Mouse (Mus musculus) neural tube, embryonic 15.5 days (tissue): ENCODE data around the gene Tmem189. TPM values are rescaled to one million over a fixed set of nuclear protein-coding genes. Genes with fewer than 3 reads are reported as not detected.
"Not testable (repeated sequence)": the region's sequence is repeated elsewhere in the genome, so short reads cannot be mapped to it uniquely, and the experiment has no call there.

ENCODE experiments used
- ATAC-seq: fragments of 200-750 bp; cut with Nextera tagmentation; 2 replicates; pipeline ENCODE4 v1.8.0; 2017; ENCODE audit warnings: mild to moderate bottlenecking, moderate TSS enrichment, moderate library complexity; ENCODE audit not compliant: low FRiP score
- H3K27ac ChIP-seq: fragments of 300-500 bp; sonication (generic); replicated peaks from 2 replicates; pipeline ENCODE4 v1.5.1; 2015; ENCODE audit warnings: mild to moderate bottlenecking, inconsistent platforms
- H3K27me3 ChIP-seq: fragments of 300-500 bp; sonication (generic); replicated peaks from 2 replicates; pipeline ENCODE4 v1.6.1; 2015; ENCODE audit warnings: inconsistent platforms
- H3K36me3 ChIP-seq: fragments of 300-500 bp; sonication (generic); 2 replicates; pipeline ENCODE4 v1.6.1; 2015; ENCODE audit warnings: inconsistent platforms
- H3K4me1 ChIP-seq: fragments of 300-500 bp; sonication (generic); 2 replicates; pipeline ENCODE4 v1.6.1; 2015; ENCODE audit warnings: inconsistent platforms
- H3K4me2 ChIP-seq: fragments of 300-500 bp; sonication (generic); 2 replicates; pipeline ENCODE4 v1.6.1; 2015; ENCODE audit warnings: inconsistent platforms, mild to moderate bottlenecking, moderate library complexity
- H3K4me3 ChIP-seq: fragments of 300-500 bp; sonication (generic); replicated peaks from 2 replicates; pipeline ENCODE4 v1.5.1; 2015; ENCODE audit warnings: mild to moderate bottlenecking, inconsistent platforms
- H3K9ac ChIP-seq: fragments of 300-500 bp; sonication (generic); replicated peaks from 2 replicates; pipeline ENCODE4 v1.6.1; 2015; ENCODE audit warnings: mild to moderate bottlenecking, inconsistent platforms
- H3K9me3 ChIP-seq: fragments of 300-500 bp; sonication (generic); replicated peaks from 2 replicates; pipeline ENCODE4 v1.6.1; 2016; ENCODE audit warnings: inconsistent platforms
- WGBS: fragments of 180-500 bp; shearing (Covaris S2); methylation state at CpG from one replicate; pipeline ENCODE4 v1.1.7; 2015; ENCODE audit warnings: mixed read lengths; 5-methylcytosine and 5-hydroxymethylcytosine counted together
- polyA plus RNA-seq: library from polyadenylated mRNA; unstranded; fragments of >200 nt; fragmentation: Nextera tagmentation; extraction: Ambion mirVana; gene quantifications from 2 replicates; pipeline ENCODE4 v1.2.1, GENCODE M21; 2015

The Tmem189 gene
- polyA plus RNA-seq, 1 experiment from 2014 or later, result 41.4 TPM

DNA sequence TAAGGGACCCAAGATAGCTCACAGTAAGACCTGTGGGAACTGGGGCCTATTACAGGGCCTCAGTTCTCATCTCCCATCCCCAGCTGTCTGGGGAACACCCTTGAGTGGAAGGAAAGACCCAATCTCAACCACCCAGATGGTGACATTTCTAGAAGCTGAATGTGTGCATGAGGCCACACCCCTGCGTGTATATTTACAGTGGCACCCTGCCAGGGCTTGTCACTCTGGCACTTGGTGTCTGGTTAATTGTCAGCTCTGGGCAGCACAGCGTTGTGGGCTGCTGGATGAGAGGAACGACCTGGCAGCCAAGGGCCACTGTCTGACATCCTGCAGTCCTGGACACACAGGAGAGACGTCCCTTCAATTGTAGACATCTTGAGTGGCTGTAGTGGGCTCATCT, 60.8 kb downstream of the Tmem189 start:
- Histone ChIP-seq H3K36me3 (peaks cover 5% of the 10 kb centered on the region; the same call in 1 of the 2 replicates), H3K4me1 (peaks cover 69% of the 10 kb centered on the region), H3K9me3 (no peaks in the 10 kb centered on the region), H3K9ac (no peak overlapping the region), H3K4me2 (no peak overlapping the region), H3K4me3 (no peak overlapping the region), H3K27ac (no peak overlapping the region), H3K27me3 (no peaks in the 10 kb centered on the region)
- WGBS, result 55% methylated on average over 4 of the region's 4 CpGs
- no peak for ATAC-seq

DNA sequence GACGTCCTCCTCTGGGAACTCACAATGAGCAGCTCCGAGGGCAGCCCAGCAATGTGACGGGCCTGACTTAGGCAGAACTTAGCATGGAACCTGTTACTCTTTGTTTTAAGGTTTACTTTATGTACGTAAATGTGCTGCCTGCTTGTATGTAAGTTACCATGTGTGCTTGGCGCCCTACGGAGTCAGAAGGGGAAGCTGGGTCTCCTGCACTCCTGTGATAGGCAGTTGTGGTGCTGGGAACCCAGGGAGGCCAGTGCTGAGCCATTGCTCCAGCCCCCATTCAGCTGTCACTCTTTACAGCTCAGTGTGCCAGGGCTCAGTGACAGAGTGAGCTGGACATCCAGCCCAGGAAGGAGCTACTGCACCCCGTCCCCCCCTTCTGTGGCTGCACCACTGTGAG, 62.6 kb downstream of the Tmem189 start:
- H3K27me3 ChIP-seq, result no peaks in the 10 kb centered on the region
- H3K9me3 ChIP-seq, result no peaks in the 10 kb centered on the region
- 89% methylated on average over 7 of the region's 7 CpGs for WGBS
- H3K4me1 ChIP-seq, result peaks cover 51% of the 10 kb centered on the region
- no peak for ATAC-seq
- H3K36me3 ChIP-seq, result peaks cover 5% of the 10 kb centered on the region; the same call in 1 of the 2 replicates
- no peak overlapping the region for H3K4me2 ChIP-seq
- no peak overlapping the region for H3K4me3 ChIP-seq
- H3K27ac ChIP-seq, result no peak overlapping the region
- no peak overlapping the region for H3K9ac ChIP-seq

DNA sequence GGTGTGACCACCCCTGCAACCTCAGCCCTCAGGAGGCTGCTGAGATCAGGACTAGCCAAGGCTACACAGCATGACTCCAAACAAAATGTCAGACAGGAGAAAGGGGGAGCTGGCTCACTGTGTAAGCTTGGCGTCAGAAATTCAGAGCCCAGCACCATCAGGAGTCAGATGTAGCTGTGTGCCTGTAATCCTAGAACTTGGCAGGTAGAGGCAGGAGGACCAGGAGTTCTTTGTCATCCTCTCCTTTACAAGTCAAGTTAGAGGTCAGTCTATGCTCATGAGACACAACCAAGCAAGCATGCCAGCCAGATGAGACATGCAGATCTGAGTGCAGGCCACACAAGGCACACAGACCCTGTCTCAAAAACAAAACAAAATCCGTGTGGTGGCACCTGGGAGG, 64.0 kb downstream of the Tmem189 start:
- Histone ChIP-seq H3K27me3 (no peaks in the 10 kb centered on the region), H3K36me3 (peaks cover 5% of the 10 kb centered on the region; the same call in 1 of the 2 replicates), H3K4me2 (no peak overlapping the region), H3K27ac (no peak overlapping the region), H3K9me3 (no peaks in the 10 kb centered on the region), H3K9ac (no peak overlapping the region), H3K4me3 (no peak overlapping the region), H3K4me1 (peaks cover 50% of the 10 kb centered on the region)
- no peak for ATAC-seq
- WGBS, result 44% methylated on average over 2 of the region's 2 CpGs

DNA sequence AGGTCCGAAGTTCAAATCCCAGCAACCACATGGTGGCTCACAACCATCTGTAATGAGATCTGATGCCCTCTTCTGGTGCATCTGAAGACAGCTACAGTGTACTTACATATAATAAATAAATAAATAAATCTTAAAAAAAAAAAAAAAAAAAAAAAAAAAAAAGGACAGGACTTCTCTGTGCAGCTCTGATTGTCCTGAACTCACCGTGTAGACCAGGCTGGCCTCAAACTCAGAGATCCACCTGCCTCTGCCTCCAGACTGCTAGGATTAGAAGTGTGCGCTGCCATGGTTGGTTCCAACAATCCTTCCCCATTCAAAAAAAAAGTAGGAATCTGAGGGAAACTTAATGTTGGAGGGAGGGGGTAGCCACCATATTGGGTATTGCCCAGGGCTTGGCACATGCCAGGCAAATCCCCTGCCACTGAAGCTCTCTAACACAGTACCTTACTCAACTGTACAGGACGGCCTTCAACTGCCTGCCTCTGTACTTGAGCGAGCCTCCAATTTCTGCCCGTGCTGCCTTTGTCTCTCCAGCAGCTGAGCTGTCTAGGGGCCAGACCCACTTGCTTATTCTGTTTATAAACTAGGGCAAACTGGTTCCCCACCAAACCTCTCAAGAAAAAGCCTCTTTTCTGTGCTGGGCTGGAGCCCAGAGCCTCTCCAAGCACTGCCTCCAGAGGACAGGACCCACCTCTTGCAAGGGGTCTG, 65.1 kb downstream of the Tmem189 start:
- Histone ChIP-seq H3K27me3 (no peaks in the 10 kb centered on the region), H3K4me1 (peaks cover 39% of the 10 kb centered on the region), H3K9me3 (no peaks in the 10 kb centered on the region), H3K4me2 (no peak overlapping the region), H3K36me3 (peaks cover 5% of the 10 kb centered on the region; the same call in 1 of the 2 replicates), H3K9ac (no peak overlapping the region), H3K27ac (no peak overlapping the region), H3K4me3 (no peak overlapping the region)
- no peak for ATAC-seq
- WGBS, result 89% methylated on average over 5 of the region's 6 CpGs

DNA sequence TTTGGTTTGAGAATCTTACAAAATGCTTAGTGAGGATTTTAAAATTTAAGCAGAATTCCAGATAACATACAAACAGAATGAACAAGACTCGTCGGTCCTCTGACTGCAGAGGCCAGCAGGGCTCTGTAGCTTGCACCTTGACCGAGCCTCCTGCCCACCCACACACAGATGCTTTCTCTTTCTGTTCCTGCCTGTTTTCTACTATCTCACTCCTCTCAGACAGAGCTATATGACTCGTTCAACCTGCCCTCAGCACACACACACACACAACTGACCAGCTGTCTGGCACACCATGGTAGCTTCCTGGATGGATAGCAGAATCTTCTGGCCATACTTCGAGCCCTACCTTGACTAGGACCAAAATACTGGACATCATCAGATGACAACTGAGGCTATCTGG, 66.7 kb downstream of the Tmem189 start:
- Histone ChIP-seq H3K27me3 (no peaks in the 10 kb centered on the region), H3K4me1 (peaks cover 33% of the 10 kb centered on the region), H3K9me3 (no peaks in the 10 kb centered on the region), H3K27ac (no peak overlapping the region), H3K36me3 (peaks cover 2% of the 10 kb centered on the region; the same call in 1 of the 2 replicates), H3K4me3 (no peak overlapping the region), H3K9ac (no peak overlapping the region), H3K4me2 (no peak overlapping the region)
- ATAC-seq, result no peak
- 83% methylated on average over 5 of the region's 5 CpGs for WGBS

DNA sequence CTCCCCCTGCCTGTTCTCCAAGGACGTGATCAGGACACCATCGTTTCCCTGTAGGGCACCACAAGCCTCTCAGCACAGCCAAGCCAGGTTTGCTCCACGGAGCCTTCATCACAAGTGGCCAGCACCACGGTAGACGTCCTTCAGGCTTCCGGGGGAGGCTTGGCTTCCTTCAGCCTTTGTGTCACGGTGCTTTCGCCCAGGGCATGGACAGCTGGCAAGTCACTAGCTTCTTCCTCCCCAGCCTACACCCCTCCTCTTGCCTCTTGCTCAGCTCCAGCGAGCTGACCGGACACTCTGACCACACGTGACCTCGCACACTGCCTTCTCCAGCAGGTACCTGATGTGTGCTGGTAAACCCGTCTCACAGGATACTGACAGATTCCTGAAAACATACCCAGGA, 67.3 kb downstream of the Tmem189 start:
- no peak for ATAC-seq
- no peaks in the 10 kb centered on the region for H3K27me3 ChIP-seq
- H3K27ac ChIP-seq, result no peak overlapping the region
- H3K9ac ChIP-seq, result no peak overlapping the region
- H3K9me3 ChIP-seq, result no peaks in the 10 kb centered on the region
- peaks cover 30% of the 10 kb centered on the region for H3K4me1 ChIP-seq
- H3K4me3 ChIP-seq, result no peak overlapping the region
- peaks cover 2% of the 10 kb centered on the region; the same call in 1 of the 2 replicates for H3K36me3 ChIP-seq
- no peak overlapping the region for H3K4me2 ChIP-seq
- WGBS, result 86% methylated on average over 13 of the region's 13 CpGs

DNA sequence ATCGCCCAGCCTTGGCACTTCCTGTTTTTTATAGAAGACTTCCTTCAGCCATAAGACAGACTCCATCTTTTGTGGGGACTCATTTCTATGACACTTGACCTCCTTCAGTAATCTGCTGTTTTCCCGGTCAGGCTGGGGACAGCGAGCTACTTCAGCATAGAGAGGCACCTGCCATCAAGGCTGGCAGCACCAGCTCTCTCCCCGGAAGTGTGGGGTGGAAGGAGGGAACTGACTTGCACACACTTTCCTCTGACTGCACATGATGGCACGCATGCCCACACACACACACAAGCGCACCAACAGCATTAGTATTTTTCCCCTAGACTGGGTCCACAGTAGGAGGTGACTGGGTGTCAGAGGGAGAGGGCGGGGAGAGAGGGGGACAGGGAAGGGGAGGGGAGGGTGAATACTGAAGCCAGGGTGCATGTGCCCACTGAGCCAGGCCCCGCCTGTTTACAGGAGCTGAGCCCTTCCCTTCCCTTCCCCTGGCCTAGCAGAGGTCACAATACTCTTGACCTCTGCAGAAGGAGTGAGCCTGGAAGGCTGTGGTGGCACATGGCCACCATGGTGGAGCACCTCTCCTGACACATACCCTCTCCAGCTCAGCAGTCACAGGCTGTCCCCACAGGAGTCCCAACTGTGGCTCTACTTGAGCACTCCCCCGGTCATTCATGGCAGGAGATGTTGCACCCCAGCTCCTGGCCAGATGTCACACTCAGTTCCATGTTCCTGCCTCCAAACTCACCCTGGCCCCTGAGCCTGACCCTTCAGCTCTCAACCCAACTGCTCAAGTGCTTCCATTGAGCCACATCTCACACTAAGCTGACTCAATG, 68.2 kb downstream of the Tmem189 start:
- WGBS, result 83% methylated on average over 9 of the region's 9 CpGs
- no peak overlapping the region for H3K27ac ChIP-seq
- no peak overlapping the region for H3K4me3 ChIP-seq

DNA sequence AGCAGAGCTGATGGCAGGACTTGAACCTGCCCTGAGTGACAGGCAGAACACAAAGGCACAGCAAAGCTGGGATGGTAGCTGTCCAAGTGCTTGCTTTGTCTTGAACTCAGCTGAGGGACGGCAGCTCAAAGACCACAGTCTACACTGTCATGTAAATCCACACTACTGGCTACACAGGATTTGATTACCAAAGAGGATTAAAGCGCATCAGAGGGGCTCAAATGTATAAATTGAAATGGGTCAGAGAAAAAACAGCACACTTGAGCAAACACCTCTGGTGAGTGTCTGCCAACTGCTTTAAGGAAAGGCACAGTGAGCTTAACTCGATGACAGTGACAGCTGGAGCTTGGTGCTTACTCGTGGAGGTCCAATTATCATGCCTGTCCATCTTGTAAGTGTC, 72.2 kb downstream of the Tmem189 start:
- no peak overlapping the region for H3K4me2 ChIP-seq
- H3K27me3 ChIP-seq, result no peaks in the 10 kb centered on the region
- H3K36me3 ChIP-seq, result peaks cover 47% of the 10 kb centered on the region
- peaks cover 14% of the 10 kb centered on the region for H3K4me1 ChIP-seq
- H3K9ac ChIP-seq, result no peak overlapping the region
- no peak overlapping the region for H3K4me3 ChIP-seq
- WGBS, result 70% methylated on average over 4 of the region's 4 CpGs
- H3K9me3 ChIP-seq, result no peaks in the 10 kb centered on the region
- H3K27ac ChIP-seq, result no peak overlapping the region
- no peak for ATAC-seq

More for the DNA sequence above, 68.2 kb downstream of the Tmem189 start:
- Histone ChIP-seq H3K36me3 (peaks cover 11% of the 10 kb centered on the region), H3K4me1 (peaks cover 27% of the 10 kb centered on the region), H3K9ac (no peak overlapping the region), H3K4me2 (no peak overlapping the region), H3K27me3 (no peaks in the 10 kb centered on the region), H3K9me3 (no peaks in the 10 kb centered on the region)
- ATAC-seq, result no peak

DNA sequence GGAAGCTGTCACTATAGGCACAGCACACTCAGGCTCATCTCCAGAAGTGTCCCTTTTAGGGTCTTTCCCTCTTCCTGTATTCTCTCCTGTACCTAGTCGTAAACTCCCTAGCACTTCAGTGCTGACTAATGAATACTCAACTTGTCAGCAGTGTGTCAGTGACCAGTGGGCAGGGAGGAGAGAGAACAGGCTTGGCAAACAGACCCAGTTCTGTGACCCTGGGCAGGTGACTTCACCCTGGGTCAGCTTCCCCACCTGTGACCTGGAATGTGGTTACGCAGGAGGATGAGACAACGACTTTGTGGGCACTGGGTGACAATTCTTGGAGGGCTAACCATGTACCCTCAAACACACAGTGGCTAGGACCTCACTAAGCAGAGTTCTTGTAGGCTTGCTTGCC, 72.6 kb downstream of the Tmem189 start:
- Histone ChIP-seq H3K9ac (no peak overlapping the region), H3K9me3 (no peaks in the 10 kb centered on the region), H3K4me2 (no peak overlapping the region), H3K27me3 (no peaks in the 10 kb centered on the region), H3K4me1 (peaks cover 14% of the 10 kb centered on the region), H3K27ac (no peak overlapping the region), H3K4me3 (no peak overlapping the region), H3K36me3 (peaks cover 52% of the 10 kb centered on the region)
- WGBS, result 87% methylated on average over 3 of the region's 3 CpGs
- ATAC-seq, result no peak

DNA sequence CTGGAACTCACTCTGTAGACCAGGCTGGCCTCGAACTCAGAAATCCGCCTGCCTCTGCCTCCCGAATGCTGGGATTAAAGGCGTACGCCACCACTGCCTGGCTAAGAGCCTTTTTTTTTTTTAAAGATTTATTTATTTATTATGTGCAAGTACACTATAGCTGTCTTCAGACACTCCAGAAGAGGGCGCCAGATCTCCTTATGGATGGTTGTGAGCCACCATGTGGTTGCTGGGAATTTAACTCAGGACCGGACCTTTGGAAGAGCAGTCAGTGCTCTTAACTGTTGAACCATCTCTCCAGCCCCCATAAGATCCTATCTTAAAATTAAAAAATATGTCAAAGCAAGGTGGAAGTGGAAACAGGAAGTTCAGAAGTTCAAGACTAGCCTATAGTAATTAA, 76.3 kb downstream of the Tmem189 start:
- not testable (repeated sequence) for H3K27me3 ChIP-seq, ATAC-seq, H3K27ac ChIP-seq, H3K4me1 ChIP-seq, H3K4me3 ChIP-seq, H3K4me2 ChIP-seq, H3K9ac ChIP-seq, H3K9me3 ChIP-seq
- 93% methylated on average over 7 of the region's 7 CpGs for WGBS
- H3K36me3 ChIP-seq, result peaks cover 67% of the 10 kb centered on the region

DNA sequence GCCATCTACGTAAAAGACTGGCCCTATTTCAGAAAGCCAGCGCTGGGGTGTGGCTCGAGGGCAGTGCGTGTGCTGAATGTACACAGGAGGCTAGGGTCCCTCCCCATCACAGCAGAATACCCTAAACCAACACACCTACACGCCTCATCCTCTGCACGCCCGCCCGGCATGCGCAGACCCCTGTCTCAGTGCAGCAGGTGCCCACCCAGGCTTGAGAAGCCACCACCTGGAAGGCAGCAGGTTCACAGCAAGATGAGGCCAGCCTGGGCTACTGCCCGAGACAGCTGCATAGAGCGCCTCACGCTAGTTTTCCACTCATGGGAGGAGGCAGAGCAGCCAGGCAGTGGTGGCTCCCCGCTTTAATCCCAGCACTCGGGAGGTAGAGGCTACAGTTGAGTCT, 77.5 kb downstream of the Tmem189 start:
- 96% methylated on average over 14 of the region's 14 CpGs for WGBS
- no peak overlapping the region for H3K4me2 ChIP-seq
- peaks cover 68% of the 10 kb centered on the region for H3K36me3 ChIP-seq
- H3K27ac ChIP-seq, result no peak overlapping the region
- no peak overlapping the region for H3K4me3 ChIP-seq
- no peaks in the 10 kb centered on the region for H3K4me1 ChIP-seq
- no peaks in the 10 kb centered on the region for H3K9me3 ChIP-seq
- no peak for ATAC-seq
- H3K9ac ChIP-seq, result no peak overlapping the region
- H3K27me3 ChIP-seq, result no peaks in the 10 kb centered on the region

DNA sequence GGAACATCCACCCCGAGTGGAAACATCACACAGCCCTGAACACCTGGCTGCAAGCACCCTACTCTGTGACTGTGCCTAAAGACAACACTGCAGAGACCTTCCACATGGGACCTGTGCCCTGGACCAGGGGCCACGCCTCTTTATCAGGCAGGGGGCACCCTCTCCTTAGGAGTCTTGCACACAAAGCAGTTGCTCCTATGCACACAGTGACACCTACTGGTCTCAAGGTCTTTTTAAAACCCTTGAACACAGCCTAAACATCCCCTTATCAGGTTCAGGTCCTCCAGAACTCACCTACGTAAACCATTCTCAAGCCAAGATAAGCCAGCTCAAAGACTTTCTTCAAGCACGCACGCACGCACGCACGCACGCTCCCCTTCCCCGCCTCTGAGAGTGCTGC, 78.3 kb downstream of the Tmem189 start:
- no peak overlapping the region for H3K9ac ChIP-seq
- no peaks in the 10 kb centered on the region for H3K9me3 ChIP-seq
- H3K4me3 ChIP-seq, result no peak overlapping the region
- no peaks in the 10 kb centered on the region for H3K4me1 ChIP-seq
- H3K27me3 ChIP-seq, result no peaks in the 10 kb centered on the region
- H3K4me2 ChIP-seq, result no peak overlapping the region
- H3K27ac ChIP-seq, result no peak overlapping the region
- ATAC-seq, result no peak
- WGBS, result 95% methylated on average over 10 of the region's 10 CpGs
- H3K36me3 ChIP-seq, result peaks cover 67% of the 10 kb centered on the region
